ENCODE assay signal across 20 mouse cellular contexts in genomic region chrX:19162958-19163357, GRCm38 (mm10).
DNase-seq lines count a peak whose midpoint lies in the region; ATAC-seq and TF ChIP-seq lines count a peak whose summit lies in the region.
"Had no signal": no experiment of that assay in that cellular context is flagged by ENCODE, and none has a peak within 500 bp of the region (broad histone marks: within the 10 kb centered on the region; RNA-seq: fewer than 3 reads in every experiment).

No protein-coding gene starts in this region.

- no peak overlapping the region for H3K9ac ChIP-seq in lung, postnatal 0 days (replicated peaks; ENCODE audit: low read depth)
- H3K9ac ChIP-seq: embryonic facial prominence, embryonic 12.5 days; forebrain, embryonic 15.5 days; limb, embryonic 12.5 days; liver, embryonic 14.5 days; lung, embryonic 15.5 days had no signal

- 42% methylated on average over 1 of the region's 1 CpGs for WGBS in lung, postnatal 0 days

- no peak overlapping the region for H3K4me3 ChIP-seq in lung, postnatal 0 days (ENCODE audit: low read depth, low read length)
- peak overlapping the region; percentile 25; the same call in 1 of the 2 replicates for H3K4me3 ChIP-seq in bone marrow macrophage, adult 2 months (ENCODE audit: insufficient read depth, low read length)
- peak overlapping the region; percentile 81 for H3K4me3 ChIP-seq in megakaryocyte, embryonic 14.5 days (replicated peaks)
- H3K4me3 ChIP-seq: embryonic facial prominence, embryonic 12.5 days; forebrain, embryonic 15.5 days; limb, embryonic 12.5 days; lung, embryonic 15.5 days had no signal

- no peak overlapping the region for H3K4me2 ChIP-seq in lung, postnatal 0 days (replicated peaks; ENCODE audit: low read depth, low read length)
- H3K4me2 ChIP-seq: embryonic facial prominence, embryonic 12.5 days; forebrain, embryonic 15.5 days; limb, embryonic 12.5 days; lung, embryonic 15.5 days had no signal

- H3K27me3 ChIP-seq in lung, postnatal 0 days (replicated peaks; ENCODE audit: insufficient read depth, low read length): no peaks in the 10 kb centered on the region
- no peaks in the 10 kb centered on the region for H3K27me3 ChIP-seq in megakaryocyte, embryonic 14.5 days (replicated peaks)
- H3K27me3 ChIP-seq: embryonic facial prominence, embryonic 12.5 days; forebrain, embryonic 15.5 days; limb, embryonic 12.5 days; lung, embryonic 15.5 days had no signal

- TF ChIP-seq CTCF in lung, postnatal 0 days (IDR thresholded peaks at IDR 0.05): no peak
- no peak for TF ChIP-seq CTCF in bone marrow macrophage, adult 2 months (IDR thresholded peaks at IDR 0.05; ENCODE audit: low read depth, low read length)

- DNase-seq in lung, postnatal 0 days (ENCODE audit: low spot score): peak; percentile 29
- no peak for DNase-seq in lung, postnatal 14 days
- no peak for DNase-seq in ovary, postnatal 36 days (ENCODE audit: low spot score)
- DNase-seq in embryo, embryonic 10.5 days (ENCODE audit: low spot score): no peak
- DNase-seq in frontal cortex, postnatal 10 days (ENCODE audit: low spot score in 2 of 2): no peak
- DNase-seq: cerebellum, adult 8-10 months; heart, adult 18-20 months; heart, postnatal 4 days; thymus, postnatal 4 days had no signal

- no peak for ATAC-seq in lung, postnatal 0 days
- ATAC-seq: CD4-positive, CD25-positive, alpha-beta regulatory T cell, adult 4 months; forebrain, embryonic 15.5 days; hindbrain, embryonic 16.5 days; intestine, embryonic 16.5 days; midbrain, embryonic 16.5 days had no signal

- H3K36me3 ChIP-seq in lung, postnatal 0 days (ENCODE audit: insufficient read depth, low read length): no peaks in the 10 kb centered on the region
- H3K36me3 ChIP-seq in megakaryocyte, embryonic 14.5 days (replicated peaks; ENCODE audit: low read length): peaks cover 9% of the 10 kb centered on the region
- H3K36me3 ChIP-seq: embryonic facial prominence, embryonic 12.5 days; forebrain, embryonic 15.5 days; limb, embryonic 12.5 days; lung, embryonic 15.5 days had no signal

- no peaks in the 10 kb centered on the region for H3K9me3 ChIP-seq in lung, postnatal 0 days (ENCODE audit: low read length)
- no peaks in the 10 kb centered on the region for H3K9me3 ChIP-seq in megakaryocyte, embryonic 14.5 days
- H3K9me3 ChIP-seq: embryonic facial prominence, embryonic 12.5 days; forebrain, embryonic 15.5 days; limb, embryonic 12.5 days; lung, embryonic 15.5 days had no signal

- no peak for TF ChIP-seq POLR2A in bone marrow macrophage, adult 2 months (IDR thresholded peaks at IDR 0.05; ENCODE audit: borderline replicate concordance, low read depth, low read length)

- no peak for TF ChIP-seq EP300 in lung, postnatal 0 days (IDR thresholded peaks at IDR 0.05)

- H3K27ac ChIP-seq in lung, postnatal 0 days (ENCODE audit: low read length): no peak overlapping the region
- peak overlapping the region; percentile 82 for H3K27ac ChIP-seq in bone marrow macrophage, adult 2 months (ENCODE audit: insufficient read depth, low read depth, low read length)
- H3K27ac ChIP-seq: embryonic facial prominence, embryonic 12.5 days; forebrain, embryonic 15.5 days; limb, embryonic 12.5 days; liver, embryonic 14.5 days; lung, embryonic 15.5 days had no signal

- H3K4me1 ChIP-seq in lung, postnatal 0 days (ENCODE audit: insufficient read depth, low read depth, low read length): no peaks in the 10 kb centered on the region
- H3K4me1 ChIP-seq in bone marrow macrophage, adult 2 months (ENCODE audit: control insufficient read depth, insufficient read depth, low read length): peaks cover 6% of the 10 kb centered on the region
- peaks cover 26% of the 10 kb centered on the region for H3K4me1 ChIP-seq in megakaryocyte, embryonic 14.5 days
- H3K4me1 ChIP-seq: embryonic facial prominence, embryonic 12.5 days; limb, embryonic 12.5 days; lung, embryonic 15.5 days had no signal
